ENCODE assay signal across 9 mouse cellular contexts in genomic region chr1:155741378-155741945, GRCm38 (mm10). TPM values are rescaled to one million over a fixed set of nuclear protein-coding genes. Genes with fewer than 3 reads are reported as not detected.
DNase-seq lines count a peak whose midpoint lies in the region; ATAC-seq lines count a peak whose summit lies in the region.
"Had no signal": no experiment of that assay in that cellular context is flagged by ENCODE, and none has a peak within 500 bp of the region (broad histone marks: within the 10 kb centered on the region; RNA-seq: fewer than 3 reads in every experiment).

No protein-coding gene starts in this region.

- no peak for DNase-seq in heart, postnatal 4 days
- no peak for DNase-seq in adrenal gland, adult 8-10 months
- DNase-seq in layer of hippocampus, postnatal 36 days = no peak
- DNase-seq: cerebellum, postnatal 36 days had no signal

- H3K4me1 ChIP-seq in heart, embryonic 11.5 days (ENCODE audit: control insufficient read depth, insufficient read depth, low read length) = peaks cover 12% of the 10 kb centered on the region
- peaks cover 8% of the 10 kb centered on the region for H3K4me1 ChIP-seq in brown adipose tissue, adult 24 weeks (ENCODE audit: control insufficient read depth, insufficient read depth, insufficient read length, low read length)
- H3K4me1 ChIP-seq in hindbrain, embryonic 16.5 days (ENCODE audit: control insufficient read depth, insufficient read depth, low read depth, low read length) = peaks cover 28% of the 10 kb centered on the region
- H3K4me1 ChIP-seq in midbrain, embryonic 16.5 days (ENCODE audit: control insufficient read depth, insufficient read depth, low read length) = peaks cover 17% of the 10 kb centered on the region

- no peak overlapping the region for H3K27ac ChIP-seq in heart, embryonic 11.5 days (ENCODE audit: low read depth, low read length)
- no peak overlapping the region for H3K27ac ChIP-seq in brown adipose tissue, adult 24 weeks (replicated peaks; ENCODE audit: low read depth, low read length)
- no peak overlapping the region for H3K27ac ChIP-seq in hindbrain, embryonic 16.5 days (ENCODE audit: low read depth, low read length)
- no peak overlapping the region for H3K27ac ChIP-seq in midbrain, embryonic 16.5 days (ENCODE audit: low read length)

- 1% methylated on average over 34 of the region's 34 CpGs for WGBS in heart, embryonic 11.5 days (ENCODE audit: insufficient replicate concordance)
- under 1% methylated on average over 34 of the region's 34 CpGs for WGBS in hindbrain, embryonic 16.5 days
- whole genome bisulfite sequencing in midbrain, embryonic 16.5 days = under 1% methylated on average over 34 of the region's 34 CpGs

- no peak overlapping the region; the same call in 1 of the 2 replicates for H3K9ac ChIP-seq in heart, embryonic 11.5 days (ENCODE audit: low read depth, low read length)
- no peak overlapping the region for H3K9ac ChIP-seq in hindbrain, embryonic 16.5 days (ENCODE audit: low read depth, low read length)
- peak overlapping the region; percentile 7; the same call in 1 of the 2 replicates for H3K9ac ChIP-seq in midbrain, embryonic 16.5 days (ENCODE audit: low read depth, low read length)

- peak overlapping the region; percentile 99 for H3K4me2 ChIP-seq in heart, embryonic 11.5 days
- peak overlapping the region; percentile 83 for H3K4me2 ChIP-seq in hindbrain, embryonic 16.5 days (ENCODE audit: low read length)
- H3K4me2 ChIP-seq in midbrain, embryonic 16.5 days (ENCODE audit: low read length) = peak overlapping the region; percentile 70

- H3K36me3 ChIP-seq in heart, embryonic 11.5 days (ENCODE audit: control insufficient read depth, insufficient read depth, low read length) = no peaks in the 10 kb centered on the region
- no peaks in the 10 kb centered on the region for H3K36me3 ChIP-seq in hindbrain, embryonic 16.5 days (ENCODE audit: control insufficient read depth, insufficient read depth, low read length)
- no peaks in the 10 kb centered on the region for H3K36me3 ChIP-seq in midbrain, embryonic 16.5 days (ENCODE audit: control insufficient read depth, insufficient read depth, low read length)

- peaks cover 88% of the 10 kb centered on the region for H3K27me3 ChIP-seq in heart, embryonic 11.5 days (ENCODE audit: control insufficient read depth, insufficient read depth, low read length)
- H3K27me3 ChIP-seq in hindbrain, embryonic 16.5 days (replicated peaks; ENCODE audit: control insufficient read depth, insufficient read depth, low read length) = peaks cover 53% of the 10 kb centered on the region
- H3K27me3 ChIP-seq in midbrain, embryonic 16.5 days (ENCODE audit: control insufficient read depth, insufficient read depth, low read depth, low read length) = peaks cover 48% of the 10 kb centered on the region

- H3K4me3 ChIP-seq in heart, embryonic 11.5 days (ENCODE audit: low read depth, low read length) = peak overlapping the region; percentile 63
- H3K4me3 ChIP-seq in brown adipose tissue, adult 24 weeks (ENCODE audit: insufficient read depth, low read depth, low read length) = peak overlapping the region; percentile 39
- peak overlapping the region; percentile 45 for H3K4me3 ChIP-seq in hindbrain, embryonic 16.5 days (ENCODE audit: low read length)
- H3K4me3 ChIP-seq in midbrain, embryonic 16.5 days (ENCODE audit: low read depth, low read length) = peak overlapping the region; percentile 38

- no peak for ATAC-seq in heart, embryonic 11.5 days (replicated peaks; ENCODE audit: insufficient number of reproducible peaks, low FRiP score, low TSS enrichment)
- ATAC-seq in hindbrain, embryonic 16.5 days = peak; percentile 35
- no peak; the same call in 1 of the 2 replicates for ATAC-seq in midbrain, embryonic 16.5 days
- ATAC-seq in erythroblast, adult 5-6 weeks (replicated peaks; ENCODE audit: low FRiP score, poor library complexity, severe bottlenecking) = no peak

- H3K9me3 ChIP-seq in heart, embryonic 11.5 days (replicated peaks; ENCODE audit: control insufficient read depth, low read length) = no peaks in the 10 kb centered on the region
- H3K9me3 ChIP-seq in hindbrain, embryonic 16.5 days (ENCODE audit: control insufficient read depth, low read length) = no peaks in the 10 kb centered on the region
- H3K9me3 ChIP-seq in midbrain, embryonic 16.5 days (replicated peaks; ENCODE audit: control insufficient read depth, low read length, poor library complexity, severe bottlenecking) = no peaks in the 10 kb centered on the region

RNA-seq across cellular contexts. Expression of gene Lhx4, which starts 10.0 kb away (rescaled TPM):
- not detected in 2 replicates for polyA plus RNA-seq in heart, embryonic 11.5 days (2014; fragmentation: Nextera tagmentation; extraction: Ambion mirVana)
- not detected for total RNA-seq in heart, postnatal 4 days (2021)
- polyA plus RNA-seq in brown adipose tissue, adult 24 weeks (2012; ENCODE audit: insufficient read depth, insufficient read length, missing spikeins) = not detected in 2 replicates
- 1.7 and 2.3 TPM in 2 replicates for polyA plus RNA-seq in hindbrain, embryonic 16.5 days (2015; fragmentation: Nextera tagmentation; extraction: Ambion mirVana)
- polyA plus RNA-seq in midbrain, embryonic 16.5 days (2015; fragmentation: Nextera tagmentation; extraction: Ambion mirVana) = 0.63 and 1.6 TPM in 2 replicates
- total RNA-seq in erythroblast, adult 5-6 weeks (2015; ENCODE audit: low replicate concordance) = not detected in 2 replicates
- not detected in 2 replicates for total RNA-seq in erythroblast, adult 5-6 weeks (2017; ENCODE audit: low replicate concordance)
- under 1 TPM in 2 of 4 experiments, not detected in 2; 0.03 to 0.12 TPM for total RNA-seq in adrenal gland, adult 8-10 months (2022)
- total RNA-seq in layer of hippocampus, postnatal 36 days (2021) = not detected
